Mouse (Mus musculus): ENCODE results near the gene Arhgef28. TPM values are rescaled to one million over a fixed set of nuclear protein-coding genes. Genes with fewer than 3 reads are reported as not detected.

The Arhgef28 gene
- polyA plus RNA-seq, 1 experiment from 2014 or later, result 5.9 TPM

Other genes starting within 250 kb of the Arhgef28 start
- gene Utp15, start 56.6 kb upstream of the Arhgef28 start, polyA plus RNA-seq (2016; fragmentation: Nextera tagmentation; extraction: Ambion mirVana), result 50.7 and 53.6 TPM in 2 replicates
- gene Ankra2, start 56.6 kb upstream of the Arhgef28 start, polyA plus RNA-seq (2016; fragmentation: Nextera tagmentation; extraction: Ambion mirVana), result 14.7 and 15.7 TPM in 2 replicates
- gene Gm21976, start 73.4 kb upstream of the Arhgef28 start, polyA plus RNA-seq (2016; fragmentation: Nextera tagmentation; extraction: Ambion mirVana), result not detected in 2 replicates
- gene Btf3, start 110.6 kb upstream of the Arhgef28 start, polyA plus RNA-seq (2016; fragmentation: Nextera tagmentation; extraction: Ambion mirVana), result 756 and 758 TPM in 2 replicates
- gene Foxd1, start 147.8 kb upstream of the Arhgef28 start, polyA plus RNA-seq (2016; fragmentation: Nextera tagmentation; extraction: Ambion mirVana), result 2.9 and 3.1 TPM in 2 replicates